Mouse (Mus musculus) yolk sac, embryonic 10.5 days (tissue): ENCODE measurements around the gene Dot1l.
"Not testable (repeated sequence)": the region's sequence is repeated elsewhere in the genome, so short reads cannot be mapped to it uniquely, and the experiment has no call there.

Experiments used
- DNase-seq: peaks from one replicate; pipeline ENCODE4 v3.0.0-alpha.2; 2017; ENCODE audit warnings: low spot score

Gene Dot1l

DNA sequence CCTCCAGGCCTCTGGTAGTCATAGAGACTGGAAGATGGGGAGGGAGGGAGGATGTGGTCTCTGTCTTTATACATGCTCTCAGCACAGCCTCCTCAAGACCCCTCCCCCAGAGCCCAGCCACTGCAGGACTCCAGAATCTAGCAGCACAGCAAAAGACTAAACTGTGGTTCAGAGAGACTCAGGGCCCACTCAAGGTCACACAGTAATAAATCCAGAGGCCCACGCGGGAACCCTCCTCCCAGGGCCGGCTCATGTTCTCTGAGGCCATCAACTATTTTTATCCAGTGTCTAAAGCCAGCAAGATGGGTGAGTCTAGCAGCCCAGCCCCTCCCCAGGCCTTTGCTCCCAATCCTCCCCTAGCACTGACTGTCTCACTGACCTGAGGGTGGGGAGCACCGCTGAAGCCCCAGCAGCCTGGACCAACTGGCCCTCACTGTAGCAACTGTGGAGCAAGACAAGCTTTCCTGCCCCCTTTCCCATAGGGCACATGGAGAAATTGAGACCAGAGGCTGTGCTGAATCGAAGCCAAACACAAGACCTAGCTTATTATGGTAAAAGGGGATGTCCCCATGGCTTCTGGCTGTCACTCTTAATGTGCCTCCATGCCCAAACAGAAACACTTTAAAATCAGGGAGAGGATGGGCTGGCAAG is 57.5 kb downstream of the Dot1l start:
- no peak for DNase-seq

- DNase-seq, result no peak
Observed at GRCm38 (mm10) chr10:80813366-80813765, 58.4 kb downstream of the Dot1l start, which contains the start of gene Jsrp1. TSS of gene Jsrp1 (minus strand) at chr10:80813498.

DNA sequence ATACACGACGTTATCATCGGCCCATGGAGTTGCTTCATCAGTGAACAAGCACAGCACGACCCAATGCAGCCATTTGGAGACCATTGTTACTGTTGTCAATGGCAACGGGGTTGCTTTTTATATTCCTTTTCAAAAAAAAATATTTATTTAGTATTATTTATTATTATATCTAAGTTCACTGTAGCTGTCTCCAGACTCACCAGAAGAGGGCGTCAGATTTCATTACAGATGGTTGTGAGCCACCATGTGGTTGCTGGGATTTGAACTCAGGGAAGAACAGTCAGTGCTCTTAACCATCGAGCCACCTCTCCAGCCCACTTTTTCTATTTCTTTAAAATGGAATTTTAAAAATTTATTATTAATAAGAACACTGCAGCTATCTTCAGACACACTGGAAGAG is 59.8 kb downstream of the Dot1l start:
- no peak for DNase-seq

- DNase-seq, result not testable (repeated sequence)
Observed at GRCm38 (mm10) chr10:80816303-80816702, 61.3 kb downstream of the Dot1l start.

DNA sequence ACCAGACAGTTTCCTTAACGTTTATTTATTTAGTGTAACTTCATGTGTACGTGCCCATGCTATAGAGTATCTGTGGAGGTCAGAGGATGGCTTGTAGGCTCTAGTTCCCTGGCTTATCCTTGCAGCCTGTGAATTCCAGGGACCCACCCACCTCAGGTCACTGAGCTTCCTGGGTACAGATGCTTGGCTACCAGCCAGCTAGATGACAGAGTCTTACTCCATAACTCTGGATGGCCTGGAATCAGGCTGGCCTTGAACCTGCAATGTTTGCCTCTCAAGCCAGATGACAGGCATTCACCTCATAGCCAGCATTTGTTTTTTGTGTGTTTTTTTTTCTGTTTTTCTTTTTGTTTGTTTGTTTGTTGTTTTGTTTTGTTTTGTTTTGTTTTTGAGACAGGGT is 62.2 kb downstream of the Dot1l start:
- DNase-seq, result no peak

- not testable (repeated sequence) for DNase-seq
Observed at GRCm38 (mm10) chr10:80817955-80818354, 62.9 kb downstream of the Dot1l start.

DNA sequence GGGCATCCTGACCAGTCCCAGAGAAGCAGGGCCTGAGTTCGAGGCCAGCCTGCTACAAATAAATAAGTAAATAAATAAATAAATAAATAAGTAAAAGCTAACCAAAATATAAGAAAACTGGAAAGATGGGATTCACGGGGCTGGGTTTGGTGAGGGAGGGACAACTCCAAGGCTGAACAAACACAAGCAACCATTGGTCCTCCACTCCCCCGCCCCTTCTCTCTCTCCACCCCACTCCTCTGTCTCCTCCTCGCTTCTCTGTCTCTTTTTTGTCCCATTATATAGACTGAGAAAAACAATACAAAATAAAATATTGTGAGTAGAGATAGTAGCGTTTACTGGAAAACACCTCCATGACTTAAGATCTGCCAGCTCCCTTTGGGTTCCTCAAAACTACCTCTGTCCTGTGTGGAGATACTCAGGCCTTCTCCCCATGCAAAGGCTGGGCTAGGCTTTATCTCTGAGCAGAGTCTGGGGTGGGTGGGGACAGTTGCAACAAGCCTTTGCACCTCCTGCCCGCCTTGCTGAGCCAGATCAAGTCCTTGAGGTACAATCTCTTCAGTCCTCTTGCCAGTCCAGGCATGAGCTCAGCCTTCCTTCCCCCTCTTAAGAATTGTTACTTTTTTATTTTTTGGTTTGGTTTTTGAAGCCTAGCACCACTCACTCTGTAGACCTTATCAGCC is 63.7 kb downstream of the Dot1l start:
- peak; percentile 59 for DNase-seq

- peak; percentile 51 for DNase-seq
Observed at GRCm38 (mm10) chr10:80819406-80819805, 64.4 kb downstream of the Dot1l start.

DNA sequence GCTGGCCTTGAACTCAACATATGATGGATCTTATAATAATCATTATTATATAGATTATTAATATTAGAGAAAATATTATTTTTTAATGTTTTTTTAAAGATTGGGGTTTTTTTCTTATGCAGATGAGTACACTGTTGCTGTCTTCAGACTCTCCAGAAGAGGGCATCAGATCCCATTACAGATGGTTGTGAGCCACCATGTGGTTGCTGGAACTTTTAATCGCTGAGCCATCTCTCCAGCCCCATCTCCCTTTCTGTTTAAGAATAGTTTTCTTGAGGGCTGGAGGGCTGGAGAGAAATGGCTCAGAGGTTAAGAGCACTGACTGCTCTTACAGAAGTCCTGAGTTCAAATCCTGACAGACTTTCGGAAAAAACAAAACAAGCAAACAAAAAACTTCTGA is 67.0 kb downstream of the Dot1l start:
- DNase-seq, result no peak

GRCm38 (mm10) chr10:80822528-80822927 is 67.5 kb downstream of the Dot1l start:
- DNase-seq, result no peak

DNA sequence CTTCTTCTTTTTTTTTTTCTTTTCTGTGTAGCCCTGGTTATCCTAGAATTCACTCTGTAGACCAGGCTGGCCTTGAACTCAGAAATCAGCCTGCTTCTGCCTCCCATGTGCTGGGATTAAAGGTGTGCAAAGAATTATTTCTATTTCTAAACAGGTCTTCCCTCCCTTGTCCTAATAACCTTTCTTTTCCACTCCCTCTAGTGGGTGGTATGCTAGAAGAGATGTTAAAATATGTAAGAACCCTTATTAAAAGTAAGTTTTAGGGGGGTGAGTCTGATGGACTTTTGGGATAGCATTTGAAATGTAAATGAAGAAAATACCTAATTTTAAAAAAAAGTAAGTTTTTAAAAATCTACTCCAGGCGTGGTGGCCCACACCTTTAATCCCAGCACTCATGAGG is 68.3 kb downstream of the Dot1l start:
- no peak for DNase-seq

- DNase-seq, result no peak
Observed at GRCm38 (mm10) chr10:80823847-80824643, 69.0 kb downstream of the Dot1l start.

DNA sequence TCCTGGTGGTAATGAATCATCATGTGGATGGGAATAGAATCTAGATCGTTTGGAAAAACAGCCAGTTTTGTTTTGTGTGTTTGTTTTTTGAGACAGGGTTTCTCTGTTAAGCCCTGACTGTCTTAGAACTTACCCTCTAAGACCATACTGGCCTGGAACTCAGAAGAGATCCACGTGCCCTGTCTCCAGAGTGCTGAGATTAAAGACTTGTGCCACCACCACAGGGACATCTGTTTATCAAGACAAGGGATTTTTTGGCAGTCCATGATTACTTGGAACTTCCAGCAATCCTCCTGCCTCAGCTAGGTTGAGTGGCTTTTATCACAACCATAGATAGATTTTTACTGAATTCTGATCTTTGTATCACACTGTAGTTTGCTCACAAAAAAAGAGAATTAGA is 69.8 kb downstream of the Dot1l start:
- no peak for DNase-seq

DNA sequence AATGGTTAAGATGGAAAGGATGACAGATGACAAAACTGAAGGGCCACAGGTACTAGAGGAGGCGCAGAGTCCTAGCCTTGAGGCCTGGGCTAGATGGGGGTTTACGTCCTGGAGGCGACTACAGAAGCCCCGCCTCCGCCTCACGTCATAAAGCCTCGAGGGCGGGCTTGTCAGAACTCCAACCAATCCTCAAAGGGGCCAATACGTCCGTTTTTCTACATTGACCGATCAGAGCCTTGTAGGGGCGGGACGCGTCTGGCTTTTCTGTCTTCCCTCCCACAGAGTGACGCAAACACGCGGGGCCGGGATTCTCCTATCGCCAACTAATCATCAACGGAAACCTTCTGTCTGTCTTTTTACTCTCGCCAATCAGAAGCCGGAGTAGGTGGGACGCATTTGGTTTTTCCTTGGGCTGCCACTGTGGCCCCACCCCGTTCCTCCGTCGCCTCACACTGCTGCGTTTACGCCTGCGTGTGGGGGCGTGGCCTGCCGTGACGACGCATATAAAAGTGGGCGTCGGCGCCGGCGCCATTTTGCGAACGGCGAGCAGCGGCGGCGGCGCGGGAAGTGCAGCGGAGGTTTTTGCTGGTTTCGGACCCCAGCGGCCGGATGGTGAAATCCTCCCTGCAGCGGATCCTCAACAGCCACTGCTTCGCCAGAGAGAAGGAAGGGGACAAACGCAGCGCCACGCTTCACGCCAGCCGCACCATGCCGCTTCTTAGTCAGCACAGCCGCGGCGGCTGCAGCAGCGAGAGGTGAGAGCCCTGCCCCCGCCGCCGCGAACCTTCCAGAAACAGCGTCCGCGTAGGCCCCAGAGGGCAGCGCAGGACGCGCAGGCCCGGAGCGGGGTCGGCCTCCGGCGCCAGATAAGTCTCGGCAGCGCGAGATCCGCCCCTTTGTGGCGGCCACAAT is 71.4 kb downstream of the Dot1l start, which contains the start of gene Oaz1:
Gene Oaz1 (plus strand): TSS at position 506 of the 912 bp plus-strand sequence.
- peak; percentile 100 for DNase-seq

DNA sequence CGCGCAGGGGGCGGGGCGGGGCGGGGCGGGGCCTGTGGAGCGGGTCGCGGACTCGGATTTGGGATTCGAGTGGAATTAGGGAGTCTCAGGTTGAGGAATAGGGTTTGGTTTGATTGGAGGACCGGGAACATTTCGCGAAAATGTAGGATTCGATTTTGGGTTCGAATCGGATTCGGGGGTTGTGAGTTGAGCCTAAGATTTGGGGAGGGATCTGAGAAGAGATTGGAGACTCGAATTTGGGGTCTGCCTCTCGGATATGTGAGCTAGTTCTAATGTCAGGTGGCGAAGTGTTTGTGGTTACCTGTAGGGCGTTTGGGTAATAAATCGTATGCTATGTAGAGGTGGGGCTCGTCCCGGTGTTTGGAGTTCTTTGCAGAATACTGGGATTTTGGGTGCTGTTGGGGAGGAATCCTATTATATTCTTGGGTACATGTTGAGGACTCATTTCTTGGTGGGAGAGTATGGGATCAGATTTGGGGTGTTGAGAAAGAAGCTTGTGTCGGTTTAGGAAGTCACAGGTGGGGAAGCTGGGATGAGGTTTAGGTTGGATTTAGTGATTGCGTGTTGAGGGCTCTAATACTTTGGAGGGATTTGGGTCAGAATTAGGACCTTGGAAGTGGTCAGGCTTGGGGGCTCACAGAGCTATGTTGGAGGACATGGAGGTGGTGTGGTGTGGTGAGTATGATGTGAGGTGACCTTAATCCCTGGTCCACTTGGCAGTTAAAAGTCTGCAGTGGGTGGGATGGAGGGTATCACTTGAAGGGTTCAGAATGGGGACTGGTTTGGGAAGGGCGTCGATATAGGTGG is 72.3 kb downstream of the Dot1l start:
- no peak for DNase-seq

- no peak for DNase-seq
Observed at GRCm38 (mm10) chr10:80827870-80828420, 72.9 kb downstream of the Dot1l start.

GRCm38 (mm10) chr10:80828587-80828986 is 73.6 kb downstream of the Dot1l start:
- DNase-seq, result not testable (repeated sequence)

DNA sequence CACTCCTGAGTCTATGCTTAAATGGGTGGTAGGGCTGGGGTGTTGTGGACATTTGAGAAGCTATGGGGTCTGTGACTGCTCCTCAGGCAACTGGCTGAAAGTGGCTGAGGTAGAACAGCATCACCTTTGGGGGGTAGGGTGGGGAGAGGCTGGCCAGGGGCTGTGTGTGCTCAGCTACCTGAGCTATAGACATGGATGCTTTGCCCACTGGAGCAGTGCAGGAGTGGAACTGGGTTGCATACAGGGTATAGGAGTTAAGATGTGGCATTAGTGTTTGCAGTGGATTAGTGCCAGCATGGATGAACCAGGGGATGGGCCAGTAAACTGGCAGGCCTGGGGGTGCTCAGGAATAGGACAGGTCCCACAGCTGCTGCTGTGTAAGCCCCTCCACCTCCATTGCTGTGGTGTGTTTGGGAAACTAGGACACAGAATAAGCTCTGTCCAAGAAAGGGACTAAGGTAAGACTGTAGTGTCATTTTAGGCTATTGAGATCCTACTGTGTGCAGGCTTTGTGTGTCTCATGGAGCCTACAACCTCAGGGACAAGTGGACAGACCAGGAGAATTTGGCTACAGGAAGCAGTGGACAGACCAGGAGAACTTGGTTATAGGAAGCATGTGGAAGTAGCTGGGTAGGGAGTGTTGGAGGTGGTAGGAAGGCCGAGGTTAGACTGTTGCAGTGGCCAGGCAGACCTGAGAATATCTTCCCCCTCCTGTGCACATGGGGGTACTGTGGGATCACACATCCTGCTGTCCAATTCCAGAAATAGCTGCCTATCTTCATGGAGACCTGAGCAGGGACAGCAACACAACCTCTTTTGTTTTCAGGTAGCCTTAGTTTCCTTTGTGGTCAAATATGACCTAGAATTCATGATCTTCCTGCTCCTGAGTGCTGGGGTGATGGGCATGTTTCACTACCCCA is 74.6 kb downstream of the Dot1l start:
- DNase-seq, result no peak

- peak; percentile 88 for DNase-seq
Observed at GRCm38 (mm10) chr10:80831136-80831535, 76.1 kb downstream of the Dot1l start.
